Mouse (Mus musculus) E14TG2a.4 (cell line): ENCODE results near the gene Cyp2d22.

Source experiments
- CTCF ChIP-seq: conservative IDR thresholded peaks from 2 replicates; pipeline ENCODE4 v1.5.1; 2014; ENCODE audit warnings: low read length
- POU5F1 ChIP-seq: IDR thresholded peaks from 2 replicates; pipeline ENCODE4 v1.6.1; 2014; ENCODE audit warnings: low read length, borderline replicate concordance

DNA sequence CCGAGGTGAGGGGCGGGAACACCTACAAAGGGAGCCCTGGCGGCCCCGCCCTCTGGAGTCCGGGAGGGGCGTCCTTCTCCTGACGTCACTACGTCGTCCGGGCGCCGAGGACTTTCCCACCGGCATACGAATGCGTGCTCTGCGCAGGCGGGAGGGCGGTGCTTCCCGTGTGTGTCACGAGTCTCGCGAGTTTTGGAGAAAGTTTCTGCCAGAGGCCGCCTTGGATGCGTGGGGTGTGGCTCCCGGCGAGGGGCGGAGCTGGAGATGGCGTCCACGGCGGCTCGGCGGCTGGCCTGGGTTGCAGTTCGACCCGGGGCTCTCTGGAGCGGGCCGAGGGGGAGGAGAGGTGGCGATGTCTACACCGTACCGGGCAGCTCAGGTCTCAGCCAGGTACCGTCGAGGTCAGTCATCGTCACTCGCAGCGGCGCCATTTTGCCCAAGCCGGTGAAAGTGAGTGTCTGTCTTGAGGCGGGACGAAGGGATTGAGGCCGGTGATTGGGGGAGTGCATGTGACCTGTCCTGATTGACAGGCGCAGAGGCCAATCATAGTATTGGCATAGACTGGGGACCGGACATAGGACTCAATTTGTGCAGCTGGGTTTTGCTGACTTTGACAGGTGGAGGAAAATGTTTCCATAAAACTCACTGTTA is 34.1 kb downstream of the Cyp2d22 start:
- TF ChIP-seq CTCF (no peak), POU5F1 (no peak)
